Mouse (Mus musculus) urinary bladder, postnatal 4 days (tissue): ENCODE results near the gene Smc3.

Source experiments
- DNase-seq, 2 experiments: peaks; one replicate each; pipeline ENCODE4 v3.0.0; 2021 to 2022; ENCODE audit warnings: low spot score in 2 of 2

Smc3 gene

GRCm38 (mm10) chr19:53599757-53600539 lies at the start of gene Smc3:
Gene Smc3 (plus strand): TSS chr19:53600398.
- DNase-seq = peak; percentile 97 to 99

- DNase-seq = no peak
Measured at GRCm38 (mm10) chr19:53550972-53551371, 49.2 kb upstream of the Smc3 start.

- DNase-seq = no peak
Measured at GRCm38 (mm10) chr19:53552216-53552786, 47.9 kb upstream of the Smc3 start.

GRCm38 (mm10) chr19:53552795-53553194 lies 47.4 kb upstream of the Smc3 start:
- no peak for DNase-seq

- no peak for DNase-seq
Measured at GRCm38 (mm10) chr19:53554402-53554801, 45.8 kb upstream of the Smc3 start.

- DNase-seq = no peak
Measured at GRCm38 (mm10) chr19:53554981-53555616, 45.1 kb upstream of the Smc3 start.

- DNase-seq = no peak
Measured at GRCm38 (mm10) chr19:53556841-53557240, 43.4 kb upstream of the Smc3 start.

- peak in 1 of 2 experiments; percentile 51 for DNase-seq
Measured at GRCm38 (mm10) chr19:53557267-53557936, 42.8 kb upstream of the Smc3 start.

- no peak for DNase-seq
Measured at GRCm38 (mm10) chr19:53560436-53560835, 39.8 kb upstream of the Smc3 start.

GRCm38 (mm10) chr19:53564174-53564573 lies 36.0 kb upstream of the Smc3 start:
- peak in 1 of 2 experiments; percentile 49 for DNase-seq

- peak in 1 of 2 experiments; percentile 54 for DNase-seq
Measured at GRCm38 (mm10) chr19:53565565-53566277, 34.5 kb upstream of the Smc3 start.

- no peak for DNase-seq
Measured at GRCm38 (mm10) chr19:53567864-53568263, 32.3 kb upstream of the Smc3 start.

- DNase-seq = no peak
Measured at GRCm38 (mm10) chr19:53568553-53568952, 31.6 kb upstream of the Smc3 start.

- DNase-seq = no peak
Measured at GRCm38 (mm10) chr19:53571056-53571455, 29.1 kb upstream of the Smc3 start.

GRCm38 (mm10) chr19:53571501-53572428 lies 28.4 kb upstream of the Smc3 start:
- no peak for DNase-seq

- no peak for DNase-seq
Measured at GRCm38 (mm10) chr19:53572607-53573006, 27.6 kb upstream of the Smc3 start.

- DNase-seq = no peak
Measured at GRCm38 (mm10) chr19:53573151-53573550, 27.0 kb upstream of the Smc3 start.

GRCm38 (mm10) chr19:53574131-53574530 lies 26.1 kb upstream of the Smc3 start:
- DNase-seq = no peak

- no peak for DNase-seq
Measured at GRCm38 (mm10) chr19:53574546-53574945, 25.7 kb upstream of the Smc3 start.

- DNase-seq = no peak
Measured at GRCm38 (mm10) chr19:53575296-53576010, 24.7 kb upstream of the Smc3 start.
